Mouse (Mus musculus) T-cell, adult 66 days (primary cell): ENCODE data around the gene Polr2e. TPM values are rescaled to one million over a fixed set of nuclear protein-coding genes. Genes with fewer than 3 reads are reported as not detected.

Source experiments
- total RNA-seq, 2 experiments: library from RNA; stranded (reverse); gene quantifications; 3 replicates in 1 of 2; 4 replicates in 1 of 2; pipeline ENCODE4 v1.2.4; 2023

The Polr2e gene
- total RNA-seq = 10 to 100 TPM; 71.1 to 85.2 TPM

GRCm38 (mm10) chr10:80039559-80039979 lies at the start of gene Polr2e:
Gene Polr2e (minus strand): TSS chr10:80039795.

GRCm38 (mm10) chr10:80047041-80047565 lies 7.5 kb upstream of the Polr2e start, which contains the start of gene Gpx4:
Gene Gpx4 (plus strand): TSS chr10:80047166.

GRCm38 (mm10) chr10:80016511-80016910 lies 23.1 kb downstream of the Polr2e start, which contains the start of gene Arhgap45:
Gene Arhgap45 (plus strand): TSS chr10:80016653.

DNA sequence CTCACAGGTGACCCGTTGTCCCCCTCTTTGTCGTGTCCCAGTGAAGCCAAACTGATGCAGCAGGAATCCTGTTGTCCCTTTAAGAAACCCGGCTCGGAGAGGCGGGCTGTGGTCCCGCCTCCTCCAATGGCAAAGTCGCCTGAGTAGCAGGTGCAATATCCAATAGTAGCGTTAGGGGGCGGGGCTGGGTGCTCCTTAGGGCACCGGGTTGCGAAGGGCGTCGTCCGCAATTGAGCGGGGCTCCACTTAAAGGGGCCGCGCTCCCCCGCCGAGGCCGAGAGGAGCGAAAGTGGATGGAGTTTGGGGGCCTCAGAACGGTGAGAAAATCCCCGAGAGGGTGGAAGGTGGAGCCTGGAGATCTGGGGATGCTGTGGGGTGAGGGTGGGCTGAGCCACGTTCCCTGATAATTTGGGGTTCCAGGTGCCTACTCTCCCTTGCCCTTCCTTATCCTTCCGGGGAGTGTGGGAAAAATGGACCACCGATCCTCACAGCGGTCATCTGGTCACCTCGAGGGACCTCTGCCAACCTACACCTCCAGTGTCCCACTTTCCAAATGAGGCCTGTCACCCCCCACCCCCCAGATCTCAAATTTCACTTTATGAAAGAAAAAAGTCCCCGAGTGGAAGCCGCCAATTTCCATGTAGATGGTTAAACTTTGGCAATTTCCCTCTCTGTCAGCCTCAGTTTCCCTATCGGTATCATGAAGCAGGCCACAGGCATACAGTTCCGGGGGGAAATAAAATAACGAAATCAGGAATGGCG lies 43.1 kb downstream of the Polr2e start, which contains the start of gene Abca7:
Gene Abca7, plus strand, starts transcription at position 223 of the 762 bp plus-strand sequence.

GRCm38 (mm10) chr10:79988506-79989271 lies 50.9 kb downstream of the Polr2e start, which contains the start of gene Cnn2:
Gene Cnn2 (plus strand): TSS chr10:79988584.

Other genes starting within 250 kb of the Polr2e start
- not detected for gene Prss57, start 248.8 kb downstream of the Polr2e start, total RNA-seq
- 1 to 10 TPM; 3.0 to 4.1 TPM for gene Palm, start 246.2 kb downstream of the Polr2e start, total RNA-seq
- gene Misp, start 218.8 kb downstream of the Polr2e start, total RNA-seq = not detected
- 100 to 1,000 TPM; 649 to 687 TPM for gene Ptbp1, start 185.4 kb downstream of the Polr2e start, total RNA-seq
- gene Prtn3, start 165.3 kb downstream of the Polr2e start, total RNA-seq = not detected
- not detected for gene Plppr3, start 165.2 kb downstream of the Polr2e start, total RNA-seq
- gene Elane, start 153.5 kb downstream of the Polr2e start, total RNA-seq = under 1 TPM in 1 of 2 experiments, not detected in 1; 0.58 TPM
- gene Cfd, start 148.9 kb downstream of the Polr2e start, total RNA-seq = not detected
- gene Med16, start 130.9 kb downstream of the Polr2e start, total RNA-seq = 10 to 100 TPM; 62.1 to 71.7 TPM
- not detected for gene Gm26602, start 128.9 kb downstream of the Polr2e start, total RNA-seq
- gene Kiss1r, start 122.8 kb downstream of the Polr2e start, total RNA-seq = 1 to 10 TPM in 1 of 2 experiments, under 1 TPM in 1; 0.98 to 1.2 TPM
- 100 to 1,000 TPM in 1 of 2 experiments, 10 to 100 TPM in 1; 99.7 to 103 TPM for gene R3hdm4, start 118.6 kb downstream of the Polr2e start, total RNA-seq
- 10 to 100 TPM in 1 of 2 experiments, 1 to 10 TPM in 1; 9.3 to 12.5 TPM for gene Arid3a, start 112.8 kb downstream of the Polr2e start, total RNA-seq
- 10 to 100 TPM; 54.5 to 63.1 TPM for gene Wdr18, start 79.6 kb downstream of the Polr2e start, total RNA-seq
- gene Grin3b, start 69.1 kb downstream of the Polr2e start, total RNA-seq = under 1 TPM in 1 of 2 experiments, not detected in 1; 0.89 TPM
- 100 to 1,000 TPM; 152 to 155 TPM for gene Tmem259, start 55.5 kb downstream of the Polr2e start, total RNA-seq
- gene Cnn2, start 51.2 kb downstream of the Polr2e start, total RNA-seq = 100 to 1,000 TPM; 509 to 532 TPM
- gene Abca7, start 43.3 kb downstream of the Polr2e start, total RNA-seq = 10 to 100 TPM; 75.4 to 82.6 TPM
- gene Arhgap45, start 23.1 kb downstream of the Polr2e start, total RNA-seq = 100 to 1,000 TPM; 853 to 885 TPM
- 100 to 1,000 TPM; 155 to 180 TPM for gene Gpx4, start 7.4 kb upstream of the Polr2e start, total RNA-seq
- 10 to 100 TPM; 97.7 to 98.5 TPM for gene Sbno2, start 65.8 kb upstream of the Polr2e start, total RNA-seq
- gene Stk11, start 76.0 kb upstream of the Polr2e start, total RNA-seq = 100 to 1,000 TPM; 136 to 156 TPM
- gene Atp5d, start 98.8 kb upstream of the Polr2e start, total RNA-seq = 100 to 1,000 TPM; 157 to 178 TPM
- gene Cbarp, start 101.0 kb upstream of the Polr2e start, total RNA-seq = 10 to 100 TPM; 28.2 to 29.0 TPM
- 100 to 1,000 TPM; 102 to 113 TPM for gene Midn, start 108.5 kb upstream of the Polr2e start, total RNA-seq
- gene Cirbp, start 126.2 kb upstream of the Polr2e start, total RNA-seq = 100 to 1,000 TPM; 113 to 134 TPM
- gene 1600002K03Rik, start 133.1 kb upstream of the Polr2e start, total RNA-seq = 10 to 100 TPM; 15.1 to 16.3 TPM
- under 1 TPM; 0.27 to 0.41 TPM for gene Efna2, start 139.7 kb upstream of the Polr2e start, total RNA-seq
- 10 to 100 TPM; 76.1 to 76.3 TPM for gene Mum1, start 186.6 kb upstream of the Polr2e start, total RNA-seq
- gene Ndufs7, start 209.3 kb upstream of the Polr2e start, total RNA-seq = 100 to 1,000 TPM in 1 of 2 experiments, 10 to 100 TPM in 1; 99.2 to 104 TPM
- not detected for gene Gamt, start 221.2 kb upstream of the Polr2e start, total RNA-seq
- 100 to 1,000 TPM; 175 to 182 TPM for gene Dazap1, start 221.7 kb upstream of the Polr2e start, total RNA-seq